14 mouse cellular contexts compared by ENCODE assay signal in the genomic region with DNA sequence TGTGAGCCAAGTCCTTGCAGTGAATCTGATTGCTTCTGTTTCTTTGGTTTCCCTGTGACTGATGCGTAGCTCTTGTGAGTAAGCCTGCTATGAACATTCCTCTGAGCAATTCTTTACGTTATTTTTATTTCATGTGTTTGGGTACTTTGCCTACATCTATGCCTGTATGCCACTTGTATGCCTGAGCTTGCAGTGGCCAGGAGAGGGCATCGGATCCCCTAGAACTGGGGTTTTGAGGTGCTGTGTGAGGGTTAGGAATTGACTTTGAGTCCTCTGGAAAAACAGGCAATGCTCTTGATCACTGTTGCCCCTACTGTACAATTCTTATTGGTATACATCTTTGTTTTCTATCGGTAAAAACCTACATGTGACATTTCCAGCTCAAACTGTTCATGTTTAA. TPM values are rescaled to one million over a fixed set of nuclear protein-coding genes. Genes with fewer than 3 reads are reported as not detected.
DNase-seq lines count a peak whose midpoint lies in the region; ATAC-seq lines count a peak whose summit lies in the region.
"Had no signal": no experiment of that assay in that cellular context is flagged by ENCODE, and none has a peak within 500 bp of the region (broad histone marks: within the 10 kb centered on the region; RNA-seq: fewer than 3 reads in every experiment).

No protein-coding gene starts in this region.

- 88% methylated on average over 4 of the region's 4 CpGs for WGBS in forebrain, embryonic 13.5 days

- no peak for ATAC-seq in forebrain, embryonic 13.5 days
- ATAC-seq: midbrain, embryonic 13.5 days had no signal

- H3K4me1 ChIP-seq in forebrain, embryonic 13.5 days, result no peaks in the 10 kb centered on the region
- H3K4me1 ChIP-seq: embryonic facial prominence, embryonic 12.5 days; forebrain, embryonic 12.5 days; heart, embryonic 10.5 days; midbrain, embryonic 13.5 days; neural tube, embryonic 13.5 days had no signal

- no peaks in the 10 kb centered on the region for H3K9me3 ChIP-seq in forebrain, embryonic 13.5 days (replicated peaks)
- H3K9me3 ChIP-seq: embryonic facial prominence, embryonic 12.5 days; forebrain, embryonic 12.5 days; heart, embryonic 10.5 days; midbrain, embryonic 13.5 days; neural tube, embryonic 13.5 days had no signal

- no peaks in the 10 kb centered on the region for H3K27me3 ChIP-seq in forebrain, embryonic 13.5 days
- H3K27me3 ChIP-seq: embryonic facial prominence, embryonic 12.5 days; forebrain, embryonic 12.5 days; midbrain, embryonic 13.5 days; neural tube, embryonic 13.5 days had no signal

- no peak overlapping the region for H3K4me2 ChIP-seq in forebrain, embryonic 13.5 days
- H3K4me2 ChIP-seq: embryonic facial prominence, embryonic 12.5 days; forebrain, embryonic 12.5 days; midbrain, embryonic 13.5 days; neural tube, embryonic 13.5 days had no signal

- no peak overlapping the region for H3K27ac ChIP-seq in forebrain, embryonic 13.5 days
- H3K27ac ChIP-seq: embryonic facial prominence, embryonic 12.5 days; forebrain, embryonic 12.5 days; heart, embryonic 10.5 days; midbrain, embryonic 13.5 days; neural tube, embryonic 13.5 days had no signal

- peaks cover 16% of the 10 kb centered on the region for H3K36me3 ChIP-seq in forebrain, embryonic 13.5 days (ENCODE audit: poor library complexity, severe bottlenecking)

- DNase-seq in cerebellum, postnatal 14 days, result peak; percentile 35 to 53
- DNase-seq in cerebellum, adult 11 months, result no peak
- DNase-seq in layer of hippocampus, postnatal 10 days (ENCODE audit: low spot score in 2 of 2), result peak; percentile 36 to 41
- no peak for DNase-seq in layer of hippocampus, adult 9-11 months
- DNase-seq in right cerebral cortex, postnatal 4 days, result peak; percentile 16
- no peak for DNase-seq in right cerebral cortex, postnatal 14 days
- DNase-seq in ovary, postnatal 36 days (ENCODE audit: low spot score), result no peak
- DNase-seq: heart, postnatal 36 days had no signal

- no peak overlapping the region for H3K4me3 ChIP-seq in forebrain, embryonic 13.5 days
- H3K4me3 ChIP-seq: embryonic facial prominence, embryonic 12.5 days; forebrain, embryonic 12.5 days; heart, embryonic 10.5 days; midbrain, embryonic 13.5 days; neural tube, embryonic 13.5 days had no signal

- no peak overlapping the region for H3K9ac ChIP-seq in forebrain, embryonic 13.5 days
- H3K9ac ChIP-seq: embryonic facial prominence, embryonic 12.5 days; forebrain, embryonic 12.5 days; midbrain, embryonic 13.5 days; neural tube, embryonic 13.5 days had no signal

RNA-seq across cellular contexts. Expression of a gene that starts 52.2 kb away (rescaled TPM):
- 10 to 100 TPM; 47.1 to 51.9 TPM for total RNA-seq in layer of hippocampus, postnatal 10 days (2021)
- 20.3 and 21.7 TPM in 2 replicates for polyA plus RNA-seq in forebrain, embryonic 13.5 days (2015; fragmentation: Nextera tagmentation; extraction: Ambion mirVana)

Comparison
In these comparisons a context has a peak if more than half of its experiments do, and no peak if none do; other contexts are left out.
1. DNase-seq: peak in cerebellum, postnatal 14 days (2 of 2), layer of hippocampus, postnatal 10 days (2 of 2) and right cerebral cortex, postnatal 4 days (single experiment); none in cerebellum, adult 11 months (single experiment), layer of hippocampus, adult 9-11 months (single experiment), right cerebral cortex, postnatal 14 days (single experiment) and ovary, postnatal 36 days (single experiment).